Mouse (Mus musculus) hindbrain, embryonic 16.5 days (tissue): Measurements from ENCODE around the gene Tcf20. TPM values are rescaled to one million over a fixed set of nuclear protein-coding genes. Genes with fewer than 3 reads are reported as not detected.
A peak's percentile ranks its signal among the peaks of the same experiment; 100 is the strongest.

Source experiments
- ATAC-seq: fragments of 200-750 bp; cut with Nextera tagmentation; 2 replicates; pipeline ENCODE4 v1.8.0; 2017; ENCODE audit warnings: moderate TSS enrichment, moderate library complexity
- H3K27ac ChIP-seq: fragments of 300-500 bp; sonication (generic); 2 replicates; pipeline ENCODE4 v1.5.1; 2014; ENCODE audit warnings: low read depth, mild to moderate bottlenecking, control low read depth, low read length, moderate library complexity
- H3K27me3 ChIP-seq: fragments of 300-500 bp; sonication (generic); replicated peaks from 2 replicates; pipeline ENCODE4 v1.6.1; 2014; ENCODE audit warnings: low read length; ENCODE audit not compliant: control insufficient read depth, insufficient read depth
- H3K36me3 ChIP-seq: fragments of 300-500 bp; sonication (generic); 2 replicates; pipeline ENCODE4 v1.6.1; 2014; ENCODE audit warnings: mild to moderate bottlenecking, low read length, moderate library complexity, mixed read lengths; ENCODE audit not compliant: control insufficient read depth, insufficient read depth
- H3K4me1 ChIP-seq: fragments of 300-500 bp; sonication (generic); 2 replicates; pipeline ENCODE4 v1.6.1; 2014; ENCODE audit warnings: low read depth, low read length; ENCODE audit not compliant: control insufficient read depth, insufficient read depth
- H3K4me2 ChIP-seq: fragments of 300-500 bp; sonication (generic); 2 replicates; pipeline ENCODE4 v1.6.1; 2014; ENCODE audit warnings: mild to moderate bottlenecking, low read length, control low read depth, moderate library complexity
- H3K4me3 ChIP-seq: fragments of 300-500 bp; sonication (generic); 2 replicates; pipeline ENCODE4 v1.5.1; 2014; ENCODE audit warnings: mild to moderate bottlenecking, low read length, control low read depth, moderate library complexity
- H3K9ac ChIP-seq: fragments of 300-500 bp; sonication (generic); 2 replicates; pipeline ENCODE4 v1.6.1; 2014; ENCODE audit warnings: low read depth, mild to moderate bottlenecking, control low read depth, low read length, moderate library complexity
- H3K9me3 ChIP-seq: fragments of 300-500 bp; sonication (generic); 2 replicates; pipeline ENCODE4 v1.6.1; 2014; ENCODE audit warnings: mild to moderate bottlenecking, low read length, moderate library complexity; ENCODE audit not compliant: control insufficient read depth
- WGBS: fragments of 180-500 bp; shearing (Covaris S2); extraction: QIAGEN DNeasy Blood & Tissue Kit; methylation state at CpG from one replicate; pipeline ENCODE4 v1.1.7; 2014; 5-methylcytosine and 5-hydroxymethylcytosine counted together
- polyA plus RNA-seq: library from polyadenylated mRNA; unstranded; fragments of >200 nt; fragmentation: Nextera tagmentation; extraction: Ambion mirVana; gene quantifications from 2 replicates; pipeline ENCODE4 v1.2.1, GENCODE M21; 2015

Tcf20 gene
- polyA plus RNA-seq, 1 experiment from 2014 or later, result 9.3 TPM

GRCm38 (mm10) chr15:82905431-82906395 is 82.0 kb downstream of the Tcf20 start:
- peaks cover 28% of the 10 kb centered on the region for H3K4me1 ChIP-seq
- no peak overlapping the region for H3K4me2 ChIP-seq
- 69% methylated on average over 8 of the region's 8 CpGs for WGBS
- no peak overlapping the region for H3K9ac ChIP-seq
- no peak overlapping the region for H3K4me3 ChIP-seq
- no peaks in the 10 kb centered on the region for H3K36me3 ChIP-seq
- ATAC-seq, result no peak
- H3K27ac ChIP-seq, result no peak overlapping the region
- 0 out of 2 replicates have a peak, but pooled peaks cover 2% of the 10 kb centered on the region for H3K27me3 ChIP-seq
- H3K9me3 ChIP-seq, result no peaks in the 10 kb centered on the region

GRCm38 (mm10) chr15:82904526-82904925 is 83.1 kb downstream of the Tcf20 start:
- ATAC-seq, result no peak
- H3K4me1 ChIP-seq, result peaks cover 34% of the 10 kb centered on the region
- H3K9me3 ChIP-seq, result no peaks in the 10 kb centered on the region
- 0 out of 2 replicates have a peak, but pooled peaks cover 2% of the 10 kb centered on the region for H3K27me3 ChIP-seq
- no peak overlapping the region for H3K4me2 ChIP-seq
- H3K36me3 ChIP-seq, result no peaks in the 10 kb centered on the region
- 17% methylated on average over 7 of the region's 7 CpGs for WGBS
- no peak overlapping the region for H3K27ac ChIP-seq
- H3K4me3 ChIP-seq, result no peak overlapping the region
- H3K9ac ChIP-seq, result no peak overlapping the region

GRCm38 (mm10) chr15:82902521-82902920 is 85.2 kb downstream of the Tcf20 start:
- ATAC-seq, result no peak
- Histone ChIP-seq H3K4me1 (peaks cover 47% of the 10 kb centered on the region), H3K36me3 (no peaks in the 10 kb centered on the region), H3K4me3 (no peak overlapping the region), H3K27ac (no peak overlapping the region), H3K4me2 (no peak overlapping the region), H3K9ac (no peak overlapping the region), H3K9me3 (no peaks in the 10 kb centered on the region), H3K27me3 (no peaks in the 10 kb centered on the region)
- whole genome bisulfite sequencing, result 40% methylated on average over 4 of the region's 4 CpGs

GRCm38 (mm10) chr15:82901306-82901705 is 86.4 kb downstream of the Tcf20 start:
- no peak for ATAC-seq
- H3K4me2 ChIP-seq, result no peak overlapping the region
- no peaks in the 10 kb centered on the region for H3K9me3 ChIP-seq
- no peak overlapping the region for H3K4me3 ChIP-seq
- no peaks in the 10 kb centered on the region for H3K36me3 ChIP-seq
- 7% methylated on average over 6 of the region's 6 CpGs for WGBS
- H3K4me1 ChIP-seq, result peaks cover 42% of the 10 kb centered on the region
- no peak overlapping the region for H3K27ac ChIP-seq
- no peak overlapping the region for H3K9ac ChIP-seq
- no peaks in the 10 kb centered on the region for H3K27me3 ChIP-seq

GRCm38 (mm10) chr15:82900331-82900730 is 87.3 kb downstream of the Tcf20 start:
- H3K9ac ChIP-seq, result no peak overlapping the region; the same call in 1 of the 2 replicates
- H3K9me3 ChIP-seq, result no peaks in the 10 kb centered on the region
- H3K4me3 ChIP-seq, result peak overlapping the region; percentile 100; the same call in 1 of the 2 replicates
- no peak for ATAC-seq
- peak overlapping the region; percentile 97 for H3K4me2 ChIP-seq
- no peak overlapping the region for H3K27ac ChIP-seq
- peaks cover 39% of the 10 kb centered on the region for H3K4me1 ChIP-seq
- H3K27me3 ChIP-seq, result no peaks in the 10 kb centered on the region
- no peaks in the 10 kb centered on the region for H3K36me3 ChIP-seq
- WGBS, result 44% methylated on average over 3 of the region's 3 CpGs

GRCm38 (mm10) chr15:82899676-82900301 is 87.9 kb downstream of the Tcf20 start:
- ATAC-seq, result peak; percentile 94
- no peaks in the 10 kb centered on the region for H3K36me3 ChIP-seq
- WGBS, result 3% methylated on average over 26 of the region's 56 CpGs
- H3K4me1 ChIP-seq, result peaks cover 34% of the 10 kb centered on the region
- H3K4me2 ChIP-seq, result peak overlapping the region; percentile 97
- peak overlapping the region; percentile 91 for H3K27ac ChIP-seq
- H3K27me3 ChIP-seq, result no peaks in the 10 kb centered on the region
- H3K9ac ChIP-seq, result peak overlapping the region; percentile 94
- peak overlapping the region; percentile 100 for H3K4me3 ChIP-seq
- H3K9me3 ChIP-seq, result no peaks in the 10 kb centered on the region

- no peaks in the 10 kb centered on the region for H3K27me3 ChIP-seq
- H3K27ac ChIP-seq, result peak overlapping the region; percentile 91
- peak overlapping the region; percentile 97 for H3K4me2 ChIP-seq
- peaks cover 26% of the 10 kb centered on the region for H3K4me1 ChIP-seq
- peak overlapping the region; percentile 100 for H3K4me3 ChIP-seq
- H3K9ac ChIP-seq, result peak overlapping the region; percentile 94
- WGBS, result under 1% methylated on average over 66 of the region's 98 CpGs
- H3K9me3 ChIP-seq, result no peaks in the 10 kb centered on the region
- ATAC-seq, result peak; percentile 68
- no peaks in the 10 kb centered on the region for H3K36me3 ChIP-seq
Observed at GRCm38 (mm10) chr15:82898740-82899675, 88.7 kb downstream of the Tcf20 start.

- no peak for ATAC-seq
- 18% methylated on average over 11 of the region's 11 CpGs for WGBS
Observed at GRCm38 (mm10) chr15:82898141-82898739, 89.4 kb downstream of the Tcf20 start.

More at GRCm38 (mm10) chr15:82898141-82898739, 89.4 kb downstream of the Tcf20 start:
- H3K27ac ChIP-seq, result no peak overlapping the region
- H3K27me3 ChIP-seq, result no peaks in the 10 kb centered on the region
- no peaks in the 10 kb centered on the region for H3K36me3 ChIP-seq
- peaks cover 23% of the 10 kb centered on the region for H3K4me1 ChIP-seq
- H3K9ac ChIP-seq, result peak overlapping the region; percentile 94
- H3K4me3 ChIP-seq, result peak overlapping the region; percentile 100
- no peaks in the 10 kb centered on the region for H3K9me3 ChIP-seq
- peak overlapping the region; percentile 97 for H3K4me2 ChIP-seq
